Mouse (Mus musculus): ENCODE measurements at regions not wholly inside any gene's neighbourhood (a gene's known extent, or its start where the extent isn't known, plus 50 kb on each side); places are given as distances from the start of the nearest gene placed in this dataset.

DNA sequence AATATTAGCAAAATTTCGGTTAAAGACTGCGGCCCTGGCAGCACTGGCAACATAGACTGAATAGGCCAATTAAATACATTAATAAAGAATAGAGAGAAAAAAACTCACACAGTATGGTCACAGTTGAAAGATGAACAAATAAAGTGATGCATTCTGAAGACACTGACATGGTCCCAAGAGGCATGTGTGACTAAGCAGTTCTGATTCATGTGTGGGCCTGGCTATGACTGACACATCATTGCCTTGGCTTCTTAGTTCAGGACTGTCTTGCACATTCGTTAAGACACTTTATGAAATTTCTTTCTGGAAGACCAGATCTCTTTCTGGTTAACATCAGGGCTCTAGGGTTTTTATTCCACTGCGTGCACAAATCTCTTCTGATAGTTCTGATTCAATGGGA lies 438.7 kb downstream of the Gm21750 start:
- Histone ChIP-seq H3K4me1 (ENCODE audit: control insufficient read depth, insufficient read depth, low read length) (no peaks in the 10 kb centered on the region), H3K4me2 (replicated peaks; ENCODE audit: low read depth, low read length) (no peak overlapping the region), H3K4me3 (ENCODE audit: low read depth, low read length) (no peak overlapping the region), H3K9me3 (ENCODE audit: control insufficient read depth, low read depth, low read length) (no peaks in the 10 kb centered on the region), H3K27ac (ENCODE audit: low read length) (no peak overlapping the region), H3K27me3 (ENCODE audit: control insufficient read depth, insufficient read depth, low read length) (no peaks in the 10 kb centered on the region), H3K9ac (replicated peaks; ENCODE audit: low read depth, low read length) (no peak overlapping the region), H3K36me3 (ENCODE audit: control insufficient read depth, insufficient read depth, low read length) (no peaks in the 10 kb centered on the region)
- no peak for ATAC-seq (ENCODE audit: insufficient number of reproducible peaks, insufficient read depth, low FRiP score, low read depth)
- 93% methylated on average over 4 of the region's 4 CpGs for WGBS

DNA sequence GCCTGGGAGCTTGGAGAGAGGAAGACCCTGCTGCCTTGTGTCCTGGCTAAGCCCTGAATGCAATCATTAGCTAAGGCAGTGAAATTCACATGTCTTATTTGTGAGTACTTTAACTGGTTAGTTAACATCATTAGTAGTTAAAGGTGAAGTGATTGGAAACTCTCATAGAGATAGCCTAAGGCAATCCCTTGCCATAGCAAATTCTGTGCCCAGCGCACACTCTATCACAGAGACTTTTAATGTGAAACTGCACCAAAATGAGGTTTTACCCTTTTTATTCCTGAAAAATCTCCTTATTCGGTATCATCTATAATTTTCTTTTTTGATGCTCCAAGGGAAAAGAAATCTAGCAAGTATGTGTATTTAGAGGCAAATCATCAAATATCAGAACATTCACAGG lies 451.6 kb downstream of the Gm21750 start:
- no peaks in the 10 kb centered on the region for H3K9me3 ChIP-seq (ENCODE audit: control insufficient read depth, low read depth, low read length)
- H3K4me1 ChIP-seq (ENCODE audit: control insufficient read depth, insufficient read depth, low read length), result no peaks in the 10 kb centered on the region
- H3K36me3 ChIP-seq (ENCODE audit: control insufficient read depth, insufficient read depth, low read length), result no peaks in the 10 kb centered on the region
- 90% methylated on average over 2 of the region's 2 CpGs for WGBS
- ATAC-seq (ENCODE audit: insufficient number of reproducible peaks, insufficient read depth, low FRiP score, low read depth), result no peak
- H3K27ac ChIP-seq (ENCODE audit: low read length), result no peak overlapping the region
- no peaks in the 10 kb centered on the region for H3K27me3 ChIP-seq (ENCODE audit: control insufficient read depth, insufficient read depth, low read length)
- H3K4me2 ChIP-seq (replicated peaks; ENCODE audit: low read depth, low read length), result no peak overlapping the region
- no peak overlapping the region for H3K9ac ChIP-seq (replicated peaks; ENCODE audit: low read depth, low read length)
- no peak overlapping the region for H3K4me3 ChIP-seq (ENCODE audit: low read depth, low read length)

DNA sequence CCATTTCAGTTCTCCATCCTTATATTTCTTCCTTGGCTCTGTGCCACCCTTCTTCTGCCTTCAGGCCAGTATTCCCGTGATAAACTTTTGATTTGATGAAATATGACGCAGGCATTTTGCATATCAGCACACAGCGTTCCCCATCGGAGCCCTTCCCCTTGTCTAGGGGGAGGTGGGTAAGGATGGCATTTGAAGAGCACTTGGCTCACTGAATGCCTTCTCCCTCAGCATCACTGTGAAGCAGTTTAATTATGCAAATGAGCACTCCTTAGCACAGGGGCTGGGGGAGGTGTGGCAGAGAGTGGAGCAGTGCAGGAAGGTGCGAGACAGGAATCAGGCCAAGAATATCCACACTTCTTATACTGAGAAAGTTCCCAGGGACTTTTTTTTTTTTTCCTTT lies 452.1 kb downstream of the Gm21750 start:
- WGBS, result 50% methylated on average over 5 of the region's 5 CpGs
- Histone ChIP-seq H3K9ac (replicated peaks; ENCODE audit: low read depth, low read length) (no peak overlapping the region), H3K27ac (ENCODE audit: low read length) (no peak overlapping the region), H3K9me3 (ENCODE audit: control insufficient read depth, low read depth, low read length) (no peaks in the 10 kb centered on the region), H3K4me2 (replicated peaks; ENCODE audit: low read depth, low read length) (no peak overlapping the region), H3K27me3 (ENCODE audit: control insufficient read depth, insufficient read depth, low read length) (no peaks in the 10 kb centered on the region), H3K36me3 (ENCODE audit: control insufficient read depth, insufficient read depth, low read length) (no peaks in the 10 kb centered on the region), H3K4me3 (ENCODE audit: low read depth, low read length) (no peak overlapping the region), H3K4me1 (ENCODE audit: control insufficient read depth, insufficient read depth, low read length) (no peaks in the 10 kb centered on the region)
- ATAC-seq (ENCODE audit: insufficient number of reproducible peaks, insufficient read depth, low FRiP score, low read depth), result no peak

GRCm38 (mm10) chr14:74113556-74113955 lies 452.5 kb downstream of the Gm21750 start:
- no peak for ATAC-seq (ENCODE audit: insufficient number of reproducible peaks, insufficient read depth, low FRiP score, low read depth)
- Histone ChIP-seq H3K27me3 (ENCODE audit: control insufficient read depth, insufficient read depth, low read length) (no peaks in the 10 kb centered on the region), H3K4me3 (ENCODE audit: low read depth, low read length) (no peak overlapping the region), H3K9me3 (ENCODE audit: control insufficient read depth, low read depth, low read length) (no peaks in the 10 kb centered on the region), H3K4me1 (ENCODE audit: control insufficient read depth, insufficient read depth, low read length) (no peaks in the 10 kb centered on the region), H3K9ac (replicated peaks; ENCODE audit: low read depth, low read length) (no peak overlapping the region), H3K36me3 (ENCODE audit: control insufficient read depth, insufficient read depth, low read length) (no peaks in the 10 kb centered on the region), H3K4me2 (replicated peaks; ENCODE audit: low read depth, low read length) (no peak overlapping the region), H3K27ac (ENCODE audit: low read length) (no peak overlapping the region)
- WGBS, result 59% methylated on average over 3 of the region's 3 CpGs

GRCm38 (mm10) chr14:74117686-74118085 lies 456.7 kb downstream of the Gm21750 start:
- Histone ChIP-seq H3K4me1 (ENCODE audit: control insufficient read depth, insufficient read depth, low read length) (no peaks in the 10 kb centered on the region), H3K27ac (ENCODE audit: low read length) (no peak overlapping the region), H3K4me2 (replicated peaks; ENCODE audit: low read depth, low read length) (no peak overlapping the region), H3K36me3 (ENCODE audit: control insufficient read depth, insufficient read depth, low read length) (no peaks in the 10 kb centered on the region), H3K27me3 (ENCODE audit: control insufficient read depth, insufficient read depth, low read length) (no peaks in the 10 kb centered on the region), H3K9me3 (ENCODE audit: control insufficient read depth, low read depth, low read length) (no peaks in the 10 kb centered on the region), H3K9ac (replicated peaks; ENCODE audit: low read depth, low read length) (no peak overlapping the region), H3K4me3 (ENCODE audit: low read depth, low read length) (no peak overlapping the region)
- 78% methylated on average over 2 of the region's 2 CpGs for WGBS
- no peak for ATAC-seq (ENCODE audit: insufficient number of reproducible peaks, insufficient read depth, low FRiP score, low read depth)

- Histone ChIP-seq H3K9ac (replicated peaks; ENCODE audit: low read depth, low read length) (no peak overlapping the region), H3K27me3 (ENCODE audit: control insufficient read depth, insufficient read depth, low read length) (no peaks in the 10 kb centered on the region), H3K9me3 (ENCODE audit: control insufficient read depth, low read depth, low read length) (no peaks in the 10 kb centered on the region), H3K4me1 (ENCODE audit: control insufficient read depth, insufficient read depth, low read length) (no peaks in the 10 kb centered on the region), H3K4me3 (ENCODE audit: low read depth, low read length) (no peak overlapping the region), H3K4me2 (replicated peaks; ENCODE audit: low read depth, low read length) (no peak overlapping the region), H3K36me3 (ENCODE audit: control insufficient read depth, insufficient read depth, low read length) (no peaks in the 10 kb centered on the region), H3K27ac (ENCODE audit: low read length) (no peak overlapping the region)
- WGBS, result 90% methylated on average over 4 of the region's 4 CpGs
- ATAC-seq (ENCODE audit: insufficient number of reproducible peaks, insufficient read depth, low FRiP score, low read depth), result no peak
Measured at GRCm38 (mm10) chr14:74145202-74145700, 484.2 kb downstream of the Gm21750 start.

GRCm38 (mm10) chr14:74166221-74166620 lies 474.4 kb upstream of the Htr2a start:
- Histone ChIP-seq H3K4me2 (replicated peaks; ENCODE audit: low read depth, low read length) (no peak overlapping the region), H3K4me1 (ENCODE audit: control insufficient read depth, insufficient read depth, low read length) (no peaks in the 10 kb centered on the region), H3K9ac (replicated peaks; ENCODE audit: low read depth, low read length) (no peak overlapping the region), H3K27me3 (ENCODE audit: control insufficient read depth, insufficient read depth, low read length) (no peaks in the 10 kb centered on the region), H3K27ac (ENCODE audit: low read length) (no peak overlapping the region), H3K4me3 (ENCODE audit: low read depth, low read length) (no peak overlapping the region), H3K9me3 (ENCODE audit: control insufficient read depth, low read depth, low read length) (no peaks in the 10 kb centered on the region), H3K36me3 (ENCODE audit: control insufficient read depth, insufficient read depth, low read length) (no peaks in the 10 kb centered on the region)
- WGBS, result 85% methylated on average over 2 of the region's 2 CpGs
- no peak for ATAC-seq (ENCODE audit: insufficient number of reproducible peaks, insufficient read depth, low FRiP score, low read depth)

- Histone ChIP-seq H3K4me2 (replicated peaks; ENCODE audit: low read depth, low read length) (no peak overlapping the region), H3K27me3 (ENCODE audit: control insufficient read depth, insufficient read depth, low read length) (no peaks in the 10 kb centered on the region), H3K9me3 (ENCODE audit: control insufficient read depth, low read depth, low read length) (no peaks in the 10 kb centered on the region), H3K4me1 (ENCODE audit: control insufficient read depth, insufficient read depth, low read length) (no peaks in the 10 kb centered on the region), H3K9ac (replicated peaks; ENCODE audit: low read depth, low read length) (no peak overlapping the region), H3K27ac (ENCODE audit: low read length) (no peak overlapping the region), H3K36me3 (ENCODE audit: control insufficient read depth, insufficient read depth, low read length) (no peaks in the 10 kb centered on the region), H3K4me3 (ENCODE audit: low read depth, low read length) (no peak overlapping the region)
- 77% methylated on average over 2 of the region's 2 CpGs for WGBS
- ATAC-seq (ENCODE audit: insufficient number of reproducible peaks, insufficient read depth, low FRiP score, low read depth), result no peak
Measured at GRCm38 (mm10) chr14:74169131-74169875, 471.3 kb upstream of the Htr2a start.

DNA sequence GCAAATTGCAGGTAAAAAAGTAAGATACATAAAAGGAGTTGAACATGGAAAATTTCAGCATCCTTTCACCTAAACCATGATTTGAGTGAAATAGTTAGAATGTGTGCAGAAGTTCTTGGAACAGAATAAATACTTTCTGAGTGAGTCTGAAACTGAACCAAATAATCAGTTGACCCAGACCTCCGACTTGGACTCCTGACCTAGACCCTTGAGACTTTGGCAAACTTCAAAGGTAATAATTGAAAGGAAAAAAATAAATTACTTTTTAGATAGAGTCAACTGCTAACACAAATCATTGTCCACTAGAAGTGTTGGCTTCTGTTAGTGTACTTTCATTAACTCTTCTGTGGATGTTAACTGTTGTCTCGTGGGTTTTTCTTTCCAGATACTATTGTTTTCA lies 460.6 kb upstream of the Htr2a start:
- H3K4me2 ChIP-seq (replicated peaks; ENCODE audit: low read depth, low read length), result no peak overlapping the region
- H3K9me3 ChIP-seq (ENCODE audit: control insufficient read depth, low read depth, low read length), result no peaks in the 10 kb centered on the region
- no peak overlapping the region for H3K9ac ChIP-seq (replicated peaks; ENCODE audit: low read depth, low read length)
- H3K4me1 ChIP-seq (ENCODE audit: control insufficient read depth, insufficient read depth, low read length), result no peaks in the 10 kb centered on the region
- no peaks in the 10 kb centered on the region for H3K36me3 ChIP-seq (ENCODE audit: control insufficient read depth, insufficient read depth, low read length)
- no peak for ATAC-seq (ENCODE audit: insufficient number of reproducible peaks, insufficient read depth, low FRiP score, low read depth)
- 80% methylated on average over 2 of the region's 2 CpGs for WGBS
- H3K4me3 ChIP-seq (ENCODE audit: low read depth, low read length), result no peak overlapping the region
- no peaks in the 10 kb centered on the region for H3K27me3 ChIP-seq (ENCODE audit: control insufficient read depth, insufficient read depth, low read length)
- H3K27ac ChIP-seq (ENCODE audit: low read length), result no peak overlapping the region
